Mouse (Mus musculus): ENCODE results near the gene Srms. TPM values are rescaled to one million over a fixed set of nuclear protein-coding genes. Genes with fewer than 3 reads are reported as not detected.

Srms gene
- 0.24 TPM for polyA plus RNA-seq (2017; shearing (Covaris generic))

DNA sequence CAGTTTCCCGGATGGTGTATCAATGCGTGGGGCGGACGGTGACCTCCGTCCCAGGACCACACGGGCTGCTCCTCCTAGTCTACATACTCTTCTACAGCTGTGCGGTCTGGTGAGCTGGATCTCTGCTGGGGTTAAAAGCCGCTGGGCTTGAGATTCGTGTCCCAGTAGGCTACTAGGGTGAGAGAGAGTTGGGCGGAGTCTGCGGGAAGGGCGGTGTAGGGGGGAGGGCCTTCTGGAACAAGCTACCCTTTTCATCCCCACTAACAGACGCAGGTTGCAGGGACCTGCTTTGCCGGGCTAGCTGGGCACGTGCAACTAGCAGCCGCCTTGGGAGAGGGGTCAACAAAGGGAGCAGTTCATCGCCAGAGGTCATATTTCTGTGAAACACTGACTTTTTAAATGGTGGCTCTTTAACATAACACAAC is at the start of gene Srms:
Gene Srms, minus strand, starts transcription at position 165 of the 425 bp plus-strand sequence.

GRCm38 (mm10) chr2:181241602-181242313 is 28.8 kb upstream of the Srms start, which contains the start of gene Helz2:
TSS of gene Helz2 (minus strand) at chr2:181242027.

DNA sequence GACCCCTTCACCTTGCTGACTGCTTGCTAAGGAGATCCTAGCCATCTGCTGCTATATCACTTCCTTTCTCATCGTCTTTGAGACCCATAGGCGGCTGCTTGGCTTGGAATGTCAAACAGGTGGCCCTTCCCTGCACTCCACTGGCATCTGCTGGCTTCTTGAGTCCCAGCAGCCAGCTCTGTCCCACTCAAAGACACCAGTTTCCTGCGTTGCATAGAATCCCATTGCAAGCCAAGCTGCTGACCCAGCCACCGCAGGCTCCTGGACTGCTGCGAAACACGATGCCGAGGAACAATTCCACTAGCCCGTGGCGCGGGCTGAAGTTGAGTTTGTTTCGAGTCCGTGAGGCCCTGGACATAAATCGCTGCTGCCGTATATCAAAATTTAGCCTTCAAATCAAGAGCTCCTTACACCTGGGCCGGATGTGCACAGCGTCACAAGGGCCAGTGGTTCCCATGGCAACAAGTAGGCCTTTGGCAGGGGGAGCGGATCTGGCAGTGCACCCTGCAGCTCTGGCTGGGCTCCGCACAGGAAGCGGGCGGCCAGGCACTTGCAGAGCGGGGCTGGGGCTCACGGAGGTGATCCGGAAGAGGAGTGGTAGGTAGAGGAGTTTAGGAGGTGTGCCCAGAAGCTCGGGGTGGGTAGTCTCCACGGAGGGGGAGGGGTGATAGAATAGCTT is 6.7 kb upstream of the Srms start, which contains the start of gene Fndc11:
Gene Fndc11, plus strand, starts transcription at position 476 of the 679 bp plus-strand sequence.

DNA sequence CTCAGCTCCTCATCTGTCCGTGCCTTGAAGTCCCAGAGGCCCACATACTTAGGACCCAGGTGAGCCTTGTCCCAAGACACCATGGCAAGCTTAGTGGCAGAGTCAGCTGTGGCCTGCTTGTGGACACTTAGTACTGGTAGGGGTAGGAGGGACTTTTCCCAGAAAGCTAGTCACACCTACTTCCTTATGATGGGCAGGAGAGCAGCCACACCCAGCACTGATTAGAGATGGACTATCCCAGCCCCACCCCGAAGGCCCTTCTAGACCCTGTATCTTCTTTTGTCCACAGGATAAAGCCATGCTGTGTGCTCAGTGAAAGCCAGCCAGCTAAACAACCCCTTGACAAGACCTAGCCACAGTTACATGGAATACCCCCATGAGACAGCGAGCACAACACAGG is 10.6 kb downstream of the Srms start, which contains the start of gene Ptk6:
Gene Ptk6, minus strand, starts transcription at position 368 of the 400 bp plus-strand sequence.

GRCm38 (mm10) chr2:181187121-181188000 is 25.6 kb downstream of the Srms start, which contains the start of gene Ppdpf:
TSS of gene Ppdpf (plus strand) at chr2:181187247.

DNA sequence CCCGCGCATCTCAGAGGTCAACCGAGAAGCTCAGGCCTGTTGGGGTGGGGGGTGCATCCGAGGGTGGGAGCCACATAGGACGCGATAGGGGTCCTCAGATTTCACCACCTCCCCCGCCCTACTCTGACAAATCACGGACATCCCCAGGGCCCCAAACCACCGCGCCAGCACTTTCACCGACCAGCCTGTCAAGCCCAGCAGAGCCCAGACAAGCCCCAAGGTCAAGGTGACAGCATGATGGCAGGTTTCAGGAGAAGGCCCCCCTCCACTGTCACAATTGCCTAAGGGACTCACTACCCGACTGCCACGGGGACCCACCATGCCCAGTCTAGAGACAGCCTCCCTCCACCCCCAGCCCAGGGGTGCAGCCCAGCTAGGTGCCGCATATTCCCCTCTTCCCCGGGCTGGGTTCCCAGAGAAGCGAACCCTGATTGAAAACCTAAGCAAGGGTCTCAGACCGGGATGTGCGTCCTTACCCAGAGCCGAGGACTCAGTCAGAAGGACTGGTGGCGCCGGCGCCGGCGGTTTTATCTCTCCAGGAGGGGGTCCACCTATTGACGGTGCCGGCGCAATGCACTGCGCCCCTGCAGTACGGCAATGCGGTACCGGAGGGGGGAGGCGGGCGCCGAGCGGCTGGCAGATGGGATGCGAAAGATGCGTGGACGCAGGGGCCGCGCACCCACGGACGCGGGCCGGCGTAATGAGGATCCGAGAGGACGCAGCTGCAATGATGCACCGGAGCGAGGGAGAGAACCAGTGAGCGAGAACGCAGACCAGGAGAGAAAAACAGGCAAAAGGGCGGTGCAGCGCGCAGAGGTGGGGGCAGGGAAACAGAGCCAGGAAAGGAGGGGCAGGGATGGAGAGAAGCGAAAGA is 56.5 kb downstream of the Srms start, which contains the start of gene Eef1a2:
Gene Eef1a2, minus strand, starts transcription at position 767 of the 874 bp plus-strand sequence.

Other genes starting within 250 kb of the Srms start
- 58.9 TPM for gene Arfgap1, start 246.0 kb downstream of the Srms start, polyA plus RNA-seq (2017; shearing (Covaris generic))
- 0.61 TPM for gene Col20a1, start 226.7 kb downstream of the Srms start, polyA plus RNA-seq (2017; shearing (Covaris generic))
- gene Chrna4, start 169.6 kb downstream of the Srms start, polyA plus RNA-seq (2017; shearing (Covaris generic)) = not detected
- 0.14 TPM for gene Kcnq2, start 77.9 kb downstream of the Srms start, polyA plus RNA-seq (2017; shearing (Covaris generic))
- not detected for gene Eef1a2, start 56.2 kb downstream of the Srms start, polyA plus RNA-seq (2017; shearing (Covaris generic))
- 106 TPM for gene Ppdpf, start 25.9 kb downstream of the Srms start, polyA plus RNA-seq (2017; shearing (Covaris generic))
- not detected for gene Ptk6, start 10.4 kb downstream of the Srms start, polyA plus RNA-seq (2017; shearing (Covaris generic))
- not detected for gene Fndc11, start 6.8 kb upstream of the Srms start, polyA plus RNA-seq (2017; shearing (Covaris generic))
- 30.3 TPM for gene Helz2, start 28.8 kb upstream of the Srms start, polyA plus RNA-seq (2017; shearing (Covaris generic))
- gene Gmeb2, start 74.8 kb upstream of the Srms start, polyA plus RNA-seq (2017; shearing (Covaris generic)) = 30.5 TPM
- gene Stmn3, start 101.3 kb upstream of the Srms start, polyA plus RNA-seq (2017; shearing (Covaris generic)) = not detected
- 64.7 TPM for gene Rtel1, start 106.6 kb upstream of the Srms start, polyA plus RNA-seq (2017; shearing (Covaris generic))
- 85.5 TPM for gene Zgpat, start 151.7 kb upstream of the Srms start, polyA plus RNA-seq (2017; shearing (Covaris generic))
- gene Arfrp1, start 152.2 kb upstream of the Srms start, polyA plus RNA-seq (2017; shearing (Covaris generic)) = 124 TPM
- gene Lime1, start 166.9 kb upstream of the Srms start, polyA plus RNA-seq (2017; shearing (Covaris generic)) = 301 TPM
- gene Zbtb46, start 246.2 kb upstream of the Srms start, polyA plus RNA-seq (2017; shearing (Covaris generic)) = 16.9 TPM